Mouse (Mus musculus) kidney, postnatal 10 days (tissue): ENCODE measurements at regions not wholly inside any gene's neighbourhood (a gene's known extent, or its start where the extent isn't known, plus 50 kb on each side); places are given as distances from the start of the nearest gene placed in this dataset.

Experiments used
- DNase-seq: peaks from one replicate; pipeline ENCODE4 v3.0.0; 2021; ENCODE audit warnings: mixed read lengths

DNA sequence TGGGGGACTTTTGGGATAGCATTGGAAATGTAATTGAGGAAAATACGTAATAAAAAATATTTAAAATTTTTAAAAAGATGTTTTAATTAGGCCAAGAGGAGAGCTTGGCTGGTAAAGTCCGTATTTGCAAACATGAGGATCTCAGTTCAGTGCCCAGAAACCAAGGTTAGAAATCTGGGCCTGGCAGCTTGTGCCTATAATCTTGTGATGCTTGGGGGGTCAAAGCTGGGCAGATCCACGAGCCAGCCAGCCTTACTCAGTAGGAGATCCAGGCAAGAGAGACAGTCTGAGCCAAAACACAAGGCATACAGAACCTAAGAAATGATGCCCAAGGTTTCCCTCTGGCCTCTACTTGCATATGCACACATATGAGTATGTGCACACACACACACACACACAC, 54.1 kb upstream of the Cxadr start:
- no peak for DNase-seq

DNA sequence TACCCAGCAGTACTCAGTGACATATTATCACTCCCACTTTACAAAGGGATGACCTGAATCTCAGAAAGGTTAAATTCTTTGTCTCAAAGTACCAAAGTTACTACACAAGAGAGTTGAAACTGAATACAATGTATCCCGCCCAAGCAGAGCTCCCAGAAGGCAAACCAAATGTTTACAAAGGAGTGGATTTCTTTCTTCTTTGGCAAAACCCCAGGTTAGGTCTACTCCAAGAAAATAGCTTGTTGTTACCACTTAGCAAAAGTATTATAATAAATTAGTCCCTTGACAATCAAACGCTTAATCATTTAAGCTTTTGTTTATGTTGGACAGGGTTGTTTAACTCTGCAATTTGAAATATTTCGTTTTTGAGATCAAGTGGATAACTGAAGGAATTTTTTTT, 58.6 kb upstream of the Cxadr start:
- no peak for DNase-seq

DNA sequence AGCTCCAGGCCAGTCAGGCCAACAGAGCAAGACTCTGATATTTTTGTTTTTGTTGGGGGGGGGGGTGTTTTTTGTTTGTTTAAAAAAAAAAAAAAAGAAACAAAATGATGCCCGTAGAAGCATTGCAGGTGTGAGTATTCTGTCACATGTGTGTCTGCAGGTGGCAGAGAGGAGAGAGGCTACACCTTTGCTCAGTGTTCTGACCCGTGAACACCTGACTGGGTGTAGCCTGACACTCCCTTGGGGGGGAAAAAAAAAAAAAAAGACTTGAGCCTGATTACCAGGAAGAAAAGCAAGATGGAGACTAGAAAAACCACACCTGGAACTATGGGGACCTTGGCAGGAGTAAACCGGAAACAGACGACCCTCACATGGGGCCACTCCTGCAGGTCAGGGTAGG, 61.1 kb upstream of the Cxadr start:
- no peak for DNase-seq

DNA sequence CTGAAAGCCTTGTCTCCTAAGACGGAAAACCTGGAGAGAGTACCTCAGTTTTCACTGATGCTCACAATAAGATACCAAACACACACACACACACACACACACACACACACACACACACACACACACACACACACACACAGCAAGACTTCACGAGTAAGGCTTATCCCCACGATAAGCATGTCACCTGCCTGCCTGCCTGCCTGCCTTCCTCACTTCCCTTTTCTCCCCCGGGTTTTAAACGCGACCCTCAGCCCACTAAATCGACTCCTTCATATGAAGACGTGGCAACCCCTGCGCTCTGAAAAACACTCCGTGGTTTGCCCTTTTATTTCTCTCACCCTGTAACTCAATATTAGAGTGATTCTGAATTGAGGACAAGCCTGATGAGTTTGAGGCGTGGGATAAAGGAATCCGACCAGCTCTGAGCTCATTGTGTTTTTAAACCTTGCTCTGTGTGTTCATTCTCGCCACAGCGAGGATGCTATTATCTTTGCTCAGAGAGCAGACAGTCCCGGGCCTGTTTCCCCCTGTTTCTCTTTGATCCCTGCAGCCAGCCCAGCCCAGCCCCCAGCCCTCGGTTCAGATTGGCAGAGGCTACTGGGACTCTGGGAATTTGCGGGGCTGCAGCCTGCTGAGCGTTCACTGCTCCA, 63.1 kb upstream of the Cxadr start:
- DNase-seq, result no peak

DNA sequence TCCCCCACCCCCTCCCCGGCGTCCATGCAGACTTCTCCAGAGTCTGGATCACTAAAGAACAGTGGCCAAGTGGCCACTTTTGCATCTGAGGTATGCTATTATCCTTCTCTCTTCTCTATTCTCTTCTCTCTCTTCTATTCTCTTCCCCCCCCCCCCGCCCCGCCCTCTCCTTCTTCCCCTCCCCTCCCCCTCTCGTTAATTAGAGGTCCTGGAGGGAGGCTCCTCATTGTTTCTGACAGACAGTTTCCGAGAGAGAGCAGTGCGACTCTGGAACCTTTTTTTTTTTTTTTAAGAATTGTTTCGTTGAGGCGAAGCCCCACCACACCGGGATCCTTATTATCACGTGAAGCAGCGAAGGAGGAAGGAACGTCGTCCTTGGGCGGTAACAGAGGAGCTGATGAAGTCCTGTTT, 63.6 kb upstream of the Cxadr start:
- no peak for DNase-seq

DNA sequence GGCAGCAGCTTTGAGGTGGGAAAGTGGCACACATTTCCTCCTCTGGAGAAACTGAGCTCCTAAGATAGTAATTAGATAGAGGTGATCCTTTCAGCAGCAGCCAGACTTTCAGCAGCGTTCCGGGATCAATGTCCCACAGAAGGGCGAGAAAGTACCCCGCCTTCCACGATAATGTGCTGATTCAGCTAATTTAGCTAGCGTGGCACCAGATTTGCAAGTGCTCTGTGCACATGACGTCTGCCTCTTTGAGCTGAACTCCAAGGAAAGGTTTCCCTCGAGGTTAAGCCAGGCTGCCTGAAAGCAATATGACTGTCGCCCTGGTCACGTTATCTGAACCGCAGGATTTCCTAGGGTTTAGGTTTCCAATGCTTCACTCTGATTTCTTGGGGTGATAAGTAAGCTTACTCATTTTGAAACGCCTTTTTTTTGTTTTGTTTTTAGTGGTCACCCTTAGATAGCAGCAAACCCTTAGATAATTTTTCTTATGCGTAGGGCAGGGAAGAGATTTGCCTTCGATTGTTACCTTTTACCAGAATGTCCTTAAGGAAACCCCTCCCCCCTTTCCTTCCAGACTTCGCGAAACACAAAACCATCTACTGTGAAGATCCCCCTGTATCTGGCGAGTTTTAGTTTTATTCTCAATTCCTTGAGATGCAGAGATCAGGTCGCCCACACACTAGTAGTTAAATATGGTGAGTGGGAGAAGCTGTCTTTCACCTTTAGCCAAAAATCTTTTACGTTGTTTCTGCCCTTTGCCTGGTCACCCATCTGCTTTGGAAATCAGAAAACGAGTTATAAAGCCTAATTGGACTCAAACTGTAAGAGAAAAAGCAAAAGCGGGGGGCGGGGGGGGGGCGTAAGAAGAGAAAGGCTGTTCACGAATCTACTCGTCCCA, 64.3 kb upstream of the Cxadr start:
- peak; percentile 17 for DNase-seq

DNA sequence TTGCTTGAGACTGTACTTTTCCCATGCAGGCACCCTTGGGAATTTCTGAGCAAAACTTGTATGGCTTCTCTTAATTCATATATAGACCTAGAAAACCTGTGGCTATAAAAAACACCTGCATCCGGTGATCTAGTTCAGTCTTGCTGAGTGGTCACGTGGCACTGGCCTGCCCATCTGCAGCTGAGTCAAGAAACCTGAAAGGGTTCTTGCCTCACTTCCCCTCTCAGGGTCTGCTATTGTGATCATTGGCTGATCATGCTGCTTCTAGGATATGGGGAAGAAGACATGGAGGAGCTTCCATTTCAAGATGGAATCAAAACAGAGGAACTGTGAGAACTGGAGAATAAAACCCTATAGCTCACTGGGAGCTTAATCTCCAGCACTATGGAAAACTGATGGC, 69.1 kb upstream of the Cxadr start:
- no peak for DNase-seq

DNA sequence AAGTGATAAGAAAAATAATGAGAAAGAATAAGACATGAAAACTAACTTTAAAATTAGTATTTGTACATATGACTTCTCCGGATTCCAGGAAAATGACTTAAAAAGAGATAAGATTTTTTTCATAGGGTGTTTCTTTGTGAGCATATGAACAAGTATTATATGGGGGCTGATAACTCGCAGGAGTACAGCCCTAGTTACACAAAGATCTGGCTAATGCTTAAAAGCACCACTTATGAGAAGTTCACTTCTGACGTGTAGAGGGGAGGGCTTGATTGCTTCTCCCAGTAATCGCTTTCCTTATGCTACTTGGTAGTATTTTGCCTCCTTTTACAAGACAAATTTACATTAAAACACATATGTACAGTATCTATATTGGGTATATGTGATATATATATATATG, 72.3 kb upstream of the Cxadr start:
- no peak for DNase-seq

DNA sequence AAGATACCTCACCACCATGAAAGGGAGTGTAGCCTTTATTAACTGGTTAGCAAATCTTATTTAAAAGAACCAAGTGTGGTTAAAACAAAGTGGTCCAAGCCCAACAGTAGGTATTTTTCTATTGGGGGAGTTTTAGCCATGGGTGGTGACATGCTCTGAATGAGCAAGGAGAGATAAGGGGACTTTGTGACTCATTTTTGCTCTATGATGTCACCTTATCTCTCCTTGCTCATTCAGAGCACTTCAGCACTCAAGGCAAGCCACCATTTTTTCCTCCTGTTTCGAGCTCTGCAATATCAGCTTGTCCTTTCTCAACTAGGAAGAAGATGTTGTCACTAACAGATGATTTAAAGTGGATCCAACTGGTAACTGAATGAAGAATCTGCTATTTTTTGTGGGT, 78.9 kb upstream of the Cxadr start:
- DNase-seq, result no peak

DNA sequence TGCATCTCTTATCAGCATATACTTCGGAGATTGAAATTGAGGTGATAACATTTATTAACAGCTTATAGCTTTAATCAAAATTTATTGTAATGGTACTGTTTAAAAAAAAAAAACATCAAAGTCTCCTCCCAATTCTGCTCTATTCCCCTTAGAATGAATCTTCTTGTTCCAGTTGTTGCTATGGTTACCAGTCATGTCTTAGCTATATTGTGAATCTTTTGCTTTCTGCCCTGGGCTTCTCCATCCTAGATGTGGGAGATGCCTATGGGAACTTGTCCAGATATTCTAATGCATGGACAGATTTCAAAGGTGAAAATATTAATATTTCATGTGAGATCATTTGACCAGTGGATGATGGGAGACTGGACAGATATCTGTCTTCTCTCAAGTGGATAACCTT, 79.5 kb upstream of the Cxadr start:
- no peak for DNase-seq

DNA sequence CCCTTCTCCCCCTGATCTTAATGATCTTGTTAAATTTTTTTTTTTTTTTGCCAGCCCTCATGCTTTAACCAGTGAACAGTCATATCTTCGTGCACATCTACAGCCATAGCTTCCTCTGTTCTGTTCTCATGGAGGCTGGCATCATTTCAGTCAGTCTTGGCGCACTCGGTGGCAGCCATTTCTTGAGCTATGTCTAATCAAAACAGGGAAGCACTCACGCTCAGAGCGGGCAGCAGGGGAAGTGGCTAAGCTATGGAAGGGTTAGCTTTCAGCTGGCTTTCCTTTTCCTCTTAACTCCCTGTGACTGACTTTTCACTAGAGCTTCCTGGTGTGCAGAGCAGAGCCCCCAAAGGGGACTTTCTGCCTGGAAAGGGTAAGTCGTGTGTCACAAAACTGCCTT, 83.7 kb upstream of the Cxadr start:
- no peak for DNase-seq

DNA sequence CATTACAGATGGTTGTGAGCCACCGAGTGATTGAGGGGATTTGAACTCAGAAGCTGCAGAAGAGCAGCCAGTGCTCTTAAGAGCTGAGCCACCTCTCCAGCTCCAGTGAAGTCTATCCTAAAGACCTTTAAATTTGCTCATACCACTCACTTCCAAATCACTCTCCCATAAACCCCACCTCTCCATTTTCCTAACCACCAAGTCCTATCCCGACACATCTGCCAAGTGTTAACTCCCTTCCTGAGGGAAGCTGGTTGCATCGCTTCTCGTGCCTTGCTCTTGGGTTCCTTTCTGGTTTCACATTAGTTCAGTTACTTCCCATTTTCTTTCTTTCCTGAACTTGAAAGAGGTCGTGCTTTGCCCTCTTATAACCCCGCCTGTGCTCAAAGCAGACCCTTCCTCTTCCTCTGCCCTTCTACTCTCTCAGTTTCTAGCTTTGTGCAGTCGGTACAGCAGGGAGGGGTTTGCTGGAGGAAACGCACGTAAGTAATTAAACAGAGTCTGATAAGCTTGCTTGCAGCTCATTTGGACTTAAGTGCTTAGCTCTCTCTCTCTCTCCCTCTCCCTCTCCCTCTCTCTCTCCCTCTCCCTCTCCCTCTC, 84.4 kb upstream of the Cxadr start:
- no peak for DNase-seq

DNA sequence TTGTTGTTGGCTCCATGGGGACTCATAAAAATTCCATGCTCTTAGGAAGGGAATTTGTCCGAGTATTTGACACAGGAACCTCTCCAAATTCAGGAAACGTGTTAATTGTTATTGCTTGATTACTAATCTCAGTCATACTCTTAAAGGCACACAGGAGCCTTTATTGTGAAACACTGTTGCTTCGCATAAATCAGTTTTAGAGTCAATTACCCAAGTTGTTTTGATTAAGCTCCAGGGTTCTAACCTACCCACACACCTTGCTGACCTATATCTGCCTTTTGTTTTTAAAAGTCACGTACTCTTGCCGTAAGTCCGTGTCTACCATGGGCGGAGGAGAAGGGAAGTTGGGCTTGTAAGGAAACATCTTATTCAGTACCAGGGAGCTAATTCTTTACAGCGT, 89.6 kb upstream of the Cxadr start:
- DNase-seq, result no peak

DNA sequence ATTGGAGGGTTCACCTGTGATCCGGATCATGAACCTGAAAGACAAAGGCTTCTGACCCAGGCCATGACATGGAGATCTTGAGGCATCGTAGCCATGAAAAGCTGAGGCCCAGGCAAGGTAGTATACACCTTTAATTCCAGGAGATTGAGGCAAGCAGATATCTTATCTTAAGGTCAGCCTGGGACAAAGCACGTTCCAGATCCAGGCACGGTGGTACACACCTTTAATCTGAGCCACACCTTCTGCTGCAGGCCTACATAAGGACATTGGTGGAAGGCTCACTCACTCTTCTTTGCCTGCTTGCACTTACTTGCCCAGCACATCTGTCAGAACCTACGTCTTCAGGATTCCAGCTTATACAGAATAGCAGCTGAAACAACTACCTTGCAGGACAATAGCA, 93.0 kb upstream of the Cxadr start:
- DNase-seq, result no peak

DNA sequence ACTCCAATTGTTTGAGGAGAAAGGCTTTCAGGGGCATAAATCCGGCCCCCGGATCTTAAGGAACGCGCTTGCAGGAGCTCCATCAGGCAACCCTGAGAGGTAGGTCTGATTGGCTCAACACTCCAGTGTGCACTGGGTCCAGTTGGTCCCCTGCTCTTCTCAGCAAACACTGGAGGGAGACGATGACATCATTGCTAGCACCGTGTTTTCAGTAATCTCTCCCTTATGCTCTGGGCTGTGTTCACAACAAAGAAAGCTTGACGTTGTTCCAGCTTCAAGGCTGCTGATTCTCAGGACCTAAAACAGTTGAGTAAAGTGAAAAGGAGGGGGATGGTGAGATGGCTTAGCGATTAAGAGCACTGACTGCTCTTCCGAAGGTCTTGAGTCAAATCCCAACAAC, 97.0 kb upstream of the Cxadr start:
- no peak for DNase-seq

DNA sequence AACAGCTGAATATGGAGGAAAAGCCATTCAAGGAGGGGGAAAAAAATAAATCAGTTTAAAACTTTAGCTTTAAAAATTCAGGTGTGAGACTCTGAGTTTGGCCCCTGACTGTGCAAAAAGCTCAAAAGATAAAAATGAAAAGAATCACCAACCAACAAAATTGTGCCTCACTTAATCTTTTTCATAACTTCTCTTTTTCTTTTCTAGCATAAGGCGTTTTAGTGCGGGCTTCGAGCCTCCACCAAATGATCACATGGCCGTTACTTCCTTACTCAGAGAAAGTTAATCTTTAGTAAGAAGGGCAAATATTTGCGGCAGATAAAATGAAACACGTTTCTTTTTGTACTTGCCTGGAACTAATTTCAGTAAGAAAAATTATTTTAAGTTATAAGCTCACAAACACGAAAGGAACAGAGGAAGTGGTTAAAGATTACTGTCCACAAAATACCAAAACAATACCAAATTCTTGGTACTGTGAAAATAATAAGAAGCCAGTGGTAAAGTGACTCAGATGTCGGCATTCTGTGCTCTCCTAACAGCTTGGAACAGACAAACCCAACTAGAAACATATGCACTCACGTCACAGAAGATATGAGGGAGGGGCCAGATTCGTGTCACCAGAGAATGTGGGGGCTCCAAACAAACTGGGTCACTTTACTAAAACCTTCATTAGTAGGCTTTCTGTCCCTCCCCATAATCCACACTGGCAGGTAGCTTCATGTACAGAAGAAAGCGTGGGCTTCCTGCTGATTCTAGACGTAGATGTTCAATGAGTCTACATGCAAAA, 101.1 kb upstream of the Cxadr start:
- no peak for DNase-seq

DNA sequence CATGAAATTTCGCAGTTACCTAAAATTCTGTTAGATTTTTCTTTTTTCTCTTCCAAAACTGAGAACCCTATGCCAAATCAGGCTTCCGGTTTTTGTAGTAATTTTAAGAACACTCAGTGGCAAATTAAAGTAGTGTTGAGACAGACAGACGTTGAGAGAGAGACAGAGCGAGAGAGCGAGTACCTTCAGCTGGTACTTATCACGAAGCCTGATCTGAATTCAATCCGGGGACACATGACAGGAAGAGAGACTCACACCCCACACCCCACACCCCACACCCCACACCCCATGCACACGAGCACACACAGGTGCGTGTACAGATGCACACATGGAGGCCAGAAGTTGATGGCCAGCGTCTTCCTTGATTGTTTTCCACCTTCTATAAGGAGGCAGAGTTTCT, 102.0 kb upstream of the Cxadr start:
- DNase-seq, result no peak

DNA sequence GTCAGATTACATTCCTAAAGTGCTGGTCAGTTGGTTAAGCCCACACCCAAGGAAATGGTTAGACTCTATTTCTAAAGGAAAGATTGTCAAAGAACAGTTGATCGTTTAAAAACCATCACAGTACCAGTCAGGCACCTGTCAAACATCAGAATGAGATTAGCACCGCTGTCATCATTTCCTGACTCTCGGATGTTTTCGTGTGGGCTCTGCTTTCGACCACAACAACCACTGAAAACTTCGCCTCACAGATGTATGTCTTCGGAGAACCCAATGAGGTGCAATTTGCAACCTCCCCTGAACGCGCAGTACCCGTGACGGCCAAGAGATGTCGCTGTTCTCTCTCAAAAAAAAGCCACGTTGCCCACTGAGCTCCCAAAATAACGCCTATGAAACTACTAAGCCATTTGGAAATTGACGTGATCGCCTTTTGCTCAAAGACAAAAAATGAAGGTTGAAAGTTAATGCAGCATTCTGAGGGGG, 102.6 kb upstream of the Cxadr start:
- DNase-seq, result peak; percentile 77

DNA sequence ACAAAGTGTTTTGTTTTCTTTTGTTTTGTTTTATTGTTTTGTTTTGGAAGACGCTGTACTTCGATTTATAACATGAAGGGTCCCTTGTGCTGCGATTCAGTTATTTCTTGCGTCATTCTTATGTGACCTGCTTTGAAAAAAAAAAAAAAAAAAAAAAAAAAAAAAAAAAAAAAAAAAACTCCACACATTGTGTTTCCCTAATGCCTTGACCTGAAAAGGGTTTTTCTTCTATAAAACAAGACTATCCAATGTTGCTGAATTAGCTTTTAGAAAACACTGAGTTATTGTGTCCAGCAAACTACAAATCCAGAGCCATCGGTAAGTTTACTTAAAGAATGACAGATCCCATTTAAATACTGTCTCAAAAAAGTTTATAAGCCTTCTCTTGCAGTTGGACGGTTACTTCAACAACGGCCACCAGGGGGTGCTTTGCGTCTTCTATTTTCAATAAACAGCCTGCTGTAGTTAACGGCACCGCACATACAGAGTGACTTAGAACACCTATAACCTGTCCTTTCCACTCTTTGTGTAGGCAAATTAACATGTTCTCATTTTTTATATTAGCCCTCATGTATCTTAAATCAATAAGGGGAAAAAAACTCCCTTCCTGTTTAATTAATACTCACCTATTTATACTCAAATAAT, 103.9 kb upstream of the Cxadr start:
- DNase-seq, result peak; percentile 93

DNA sequence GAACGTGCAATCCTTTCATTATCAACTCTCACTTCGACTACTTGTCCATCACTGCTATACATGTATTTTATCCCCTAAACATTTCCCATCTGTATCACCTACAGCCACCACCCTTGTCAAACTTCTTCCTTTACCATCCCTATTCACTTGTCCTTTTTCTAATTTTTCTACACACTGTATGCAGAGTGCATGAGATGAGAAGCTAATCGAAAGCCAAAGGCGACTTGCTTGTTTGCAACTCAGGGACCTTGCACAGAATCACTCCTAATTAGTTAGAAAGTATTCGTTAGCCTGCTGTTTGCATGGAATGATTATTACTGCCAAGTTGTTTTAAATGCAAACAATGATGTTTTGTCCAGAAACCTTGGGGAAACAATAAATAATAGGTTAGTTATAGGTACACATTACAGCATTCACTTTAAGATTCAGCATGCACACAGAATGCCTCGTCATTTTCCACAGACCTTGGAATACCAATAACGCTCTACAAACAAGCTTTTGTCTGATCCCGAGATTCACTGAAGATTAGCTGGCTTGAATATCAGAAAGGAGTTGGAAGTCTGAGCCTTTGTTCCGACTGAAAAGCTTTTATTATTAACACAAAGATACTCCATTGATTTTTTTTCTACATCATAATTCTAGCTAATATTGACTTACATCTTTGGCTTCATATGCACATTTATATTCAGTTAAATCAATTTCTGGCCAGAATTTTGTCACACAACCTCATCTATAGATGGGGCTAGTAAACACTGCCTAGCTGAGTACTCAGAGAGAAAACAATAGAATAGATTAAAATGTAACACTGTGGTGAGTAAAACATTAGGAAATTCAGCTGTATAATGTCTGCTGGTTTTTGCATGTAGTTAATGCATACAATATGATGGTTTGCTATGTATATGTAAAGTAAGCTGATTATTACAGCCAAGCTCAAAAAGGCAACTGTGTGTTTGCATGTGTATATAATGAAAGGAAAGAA, 130.4 kb upstream of the Cxadr start:
- no peak for DNase-seq

DNA sequence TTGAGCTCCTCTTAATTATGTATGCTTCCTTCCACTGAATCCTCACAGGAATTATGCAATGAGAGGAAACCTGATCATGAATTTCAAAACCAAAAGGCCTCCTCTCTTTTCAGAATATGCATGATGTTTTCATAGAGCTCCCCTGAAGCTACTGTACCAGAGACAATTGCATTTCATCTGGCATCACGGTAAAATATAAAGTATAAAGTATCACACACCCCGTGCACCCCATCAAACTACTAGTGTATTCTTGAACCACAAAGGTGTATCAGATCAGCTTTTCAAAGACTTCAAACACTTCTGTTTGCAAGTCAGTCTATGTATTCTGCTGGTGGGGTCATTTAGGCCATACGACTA, 144.4 kb upstream of the Cxadr start:
- DNase-seq, result no peak
